Mouse (Mus musculus) midbrain, embryonic 10.5 days (tissue): Measurements from ENCODE around the gene Ctr9. TPM values are rescaled to one million over a fixed set of nuclear protein-coding genes. Genes with fewer than 3 reads are reported as not detected.

Experiments
- DNase-seq: peaks from one replicate; pipeline ENCODE4 v3.0.0-alpha.2; 2017; ENCODE audit warnings: low spot score
- H3K27ac ChIP-seq: fragments of 300-500 bp; sonication (generic); replicated peaks from 2 replicates; pipeline ENCODE4 v1.5.1; 2016; ENCODE audit warnings: mild to moderate bottlenecking
- H3K27me3 ChIP-seq: fragments of 300-500 bp; sonication (generic); 2 replicates; pipeline ENCODE4 v1.6.1; 2016; ENCODE audit warnings: low read depth, mild to moderate bottlenecking; ENCODE audit not compliant: poor library complexity, severe bottlenecking
- H3K36me3 ChIP-seq: fragments of 300-500 bp; sonication (generic); 2 replicates; pipeline ENCODE4 v1.6.1; 2016; ENCODE audit warnings: mild to moderate bottlenecking, moderate library complexity
- H3K4me1 ChIP-seq: fragments of 300-500 bp; sonication (generic); 2 replicates; pipeline ENCODE4 v1.6.1; 2016
- H3K4me3 ChIP-seq: fragments of 300-500 bp; sonication (generic); 2 replicates; pipeline ENCODE4 v1.5.1; 2016; ENCODE audit warnings: mild to moderate bottlenecking, moderate library complexity
- H3K9me3 ChIP-seq: fragments of 300-500 bp; sonication (generic); replicated peaks from 2 replicates; pipeline ENCODE4 v1.6.1; 2016; ENCODE audit warnings: mild to moderate bottlenecking
- WGBS: fragments of 180-500 bp; shearing (Covaris S2); methylation state at CpG from one replicate; pipeline ENCODE4 v1.1.7; 2016; 5-methylcytosine and 5-hydroxymethylcytosine counted together
- polyA plus RNA-seq: library from polyadenylated mRNA; unstranded; fragments of >200 nt; fragmentation: Nextera tagmentation; extraction: Ambion mirVana; gene quantifications from 2 replicates; pipeline ENCODE4 v1.2.1, GENCODE M21; 2016

Gene Ctr9
- polyA plus RNA-seq, 1 experiment from 2014 or later, result 81.6 TPM

DNA sequence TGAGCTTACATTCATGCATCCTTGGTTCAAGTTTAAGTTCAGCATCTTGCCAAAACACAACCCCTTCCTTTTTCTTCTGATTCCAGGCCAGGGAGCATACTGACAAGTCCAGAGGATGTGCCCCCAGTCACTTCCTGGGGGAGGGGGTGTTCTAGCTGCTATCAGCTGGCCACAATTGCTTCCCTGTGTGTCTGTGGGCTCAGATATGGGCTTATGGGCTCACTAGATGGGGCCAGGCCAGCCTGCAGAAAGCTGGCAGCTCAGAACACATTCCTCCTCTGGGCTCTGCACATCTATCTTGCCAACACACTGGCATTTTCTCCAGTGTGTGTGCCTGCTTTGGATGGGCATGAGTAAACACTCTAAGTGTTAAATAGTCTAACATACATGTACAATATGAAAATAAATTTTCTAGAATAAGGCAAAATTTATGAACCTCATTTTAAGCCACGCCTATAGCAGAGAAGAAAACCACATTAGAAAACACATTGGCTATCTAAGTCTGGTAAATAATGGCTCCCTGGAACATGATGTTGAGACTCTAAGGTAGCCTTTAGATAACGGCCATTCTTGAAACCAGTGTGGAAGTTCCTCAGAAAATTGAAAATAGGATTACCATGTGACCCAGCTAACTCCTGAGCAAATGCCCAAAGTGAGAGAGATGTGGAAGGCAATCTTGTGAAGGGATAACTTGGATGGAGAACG, 24.5 kb upstream of the Ctr9 start:
- Histone ChIP-seq H3K36me3 (no peaks in the 10 kb centered on the region), H3K9me3 (no peaks in the 10 kb centered on the region), H3K27ac (no peak overlapping the region), H3K4me1 (no peaks in the 10 kb centered on the region), H3K4me3 (no peak overlapping the region), H3K27me3 (no peaks in the 10 kb centered on the region)
- WGBS, result 87% methylated on average over 3 of the region's 3 CpGs
- no peak for DNase-seq

GRCm38 (mm10) chr7:111014039-111014605, 14.6 kb upstream of the Ctr9 start:
- no peaks in the 10 kb centered on the region for H3K36me3 ChIP-seq
- no peaks in the 10 kb centered on the region for H3K27me3 ChIP-seq
- H3K4me3 ChIP-seq, result no peak overlapping the region
- no peaks in the 10 kb centered on the region for H3K9me3 ChIP-seq
- WGBS, result 81% methylated on average over 7 of the region's 7 CpGs
- no peaks in the 10 kb centered on the region for H3K4me1 ChIP-seq
- no peak overlapping the region for H3K27ac ChIP-seq
- DNase-seq, result no peak

DNA sequence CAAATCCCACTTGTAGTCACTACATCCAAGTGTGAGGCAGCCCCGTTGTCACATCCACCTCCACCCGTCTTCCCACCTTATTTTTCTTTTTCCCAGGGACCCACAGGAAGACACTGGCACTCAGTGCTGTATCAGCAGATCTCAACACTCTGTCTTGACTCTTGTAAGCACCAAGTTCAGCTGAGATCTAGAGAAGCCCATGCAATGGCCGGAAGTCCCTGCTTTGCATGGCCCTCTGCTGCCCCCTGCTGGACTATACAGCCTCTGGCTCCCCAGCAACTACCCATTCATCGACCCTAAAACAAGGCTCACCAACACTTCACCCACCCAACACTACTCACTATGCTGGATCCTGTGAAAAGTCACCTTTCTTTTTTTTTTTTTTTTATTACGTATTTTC, 13.9 kb upstream of the Ctr9 start:
- Histone ChIP-seq H3K27me3 (no peaks in the 10 kb centered on the region), H3K4me1 (no peaks in the 10 kb centered on the region), H3K27ac (no peak overlapping the region), H3K36me3 (no peaks in the 10 kb centered on the region), H3K4me3 (no peak overlapping the region), H3K9me3 (no peaks in the 10 kb centered on the region)
- DNase-seq, result peak; percentile 86
- 43% methylated on average over 5 of the region's 5 CpGs for WGBS

DNA sequence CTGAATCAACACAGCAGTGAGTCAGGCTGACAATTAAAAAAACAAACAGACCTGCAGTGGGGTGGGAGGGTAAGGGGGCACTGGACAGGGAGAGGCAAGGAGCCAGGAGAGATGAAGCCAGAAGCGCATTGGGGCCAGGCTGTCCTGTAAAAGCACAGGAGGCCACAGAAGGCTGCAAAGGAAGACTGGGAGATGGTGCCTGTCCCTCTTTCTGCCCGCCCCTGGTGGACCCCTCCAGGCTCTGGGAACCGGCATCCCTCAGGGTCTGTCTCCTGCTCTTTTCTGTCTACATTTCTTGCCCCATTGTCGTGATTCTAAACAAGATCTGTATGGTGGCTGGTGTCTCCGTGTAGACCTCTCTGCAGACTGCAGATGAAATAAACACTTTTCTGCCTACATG, 13.0 kb upstream of the Ctr9 start:
- no peaks in the 10 kb centered on the region for H3K36me3 ChIP-seq
- no peaks in the 10 kb centered on the region for H3K27me3 ChIP-seq
- H3K9me3 ChIP-seq, result no peaks in the 10 kb centered on the region
- H3K4me3 ChIP-seq, result no peak overlapping the region
- no peaks in the 10 kb centered on the region for H3K4me1 ChIP-seq
- no peak overlapping the region for H3K27ac ChIP-seq
- DNase-seq, result no peak
- WGBS, result 74% methylated on average over 5 of the region's 5 CpGs

- H3K4me3 ChIP-seq, result no peak overlapping the region
- no peak overlapping the region for H3K27ac ChIP-seq
- no peaks in the 10 kb centered on the region for H3K36me3 ChIP-seq
- H3K4me1 ChIP-seq, result no peaks in the 10 kb centered on the region
- DNase-seq, result no peak
- no peaks in the 10 kb centered on the region for H3K27me3 ChIP-seq
- 86% methylated on average over 3 of the region's 3 CpGs for WGBS
- H3K9me3 ChIP-seq, result no peaks in the 10 kb centered on the region
These were observed 11.8 kb upstream of the Ctr9 start for GRCm38 (mm10) chr7:111016921-111017320.

DNA sequence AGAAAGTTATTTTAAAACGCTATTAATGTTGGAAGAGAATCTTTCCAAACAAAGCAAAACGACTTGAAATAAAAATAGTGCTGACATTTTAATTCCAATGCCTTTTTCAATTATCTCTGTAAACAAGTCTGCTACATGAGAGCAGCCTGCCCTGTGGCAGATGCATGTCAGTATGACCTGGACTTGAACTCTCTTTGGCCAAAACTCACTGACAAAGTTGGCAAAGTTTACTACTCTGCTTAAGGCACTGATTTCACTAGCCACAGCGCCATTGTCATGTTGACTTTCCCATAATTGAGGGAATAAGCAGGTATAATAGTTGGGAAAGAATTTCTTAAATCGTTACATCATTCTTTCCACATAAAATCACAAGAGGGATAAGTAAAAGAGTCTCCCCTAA, 7.9 kb upstream of the Ctr9 start:
- no peaks in the 10 kb centered on the region for H3K36me3 ChIP-seq
- no peaks in the 10 kb centered on the region for H3K9me3 ChIP-seq
- no peak for DNase-seq
- H3K4me3 ChIP-seq, result no peak overlapping the region
- WGBS, result 83% methylated on average over 4 of the region's 4 CpGs
- no peaks in the 10 kb centered on the region for H3K27me3 ChIP-seq
- H3K27ac ChIP-seq, result no peak overlapping the region
- peaks cover 16% of the 10 kb centered on the region for H3K4me1 ChIP-seq

- peaks cover 20% of the 10 kb centered on the region for H3K4me1 ChIP-seq
- H3K36me3 ChIP-seq, result no peaks in the 10 kb centered on the region
- WGBS, result 24% methylated on average over 8 of the region's 8 CpGs
- no peak overlapping the region for H3K4me3 ChIP-seq
- no peaks in the 10 kb centered on the region for H3K27me3 ChIP-seq
- no peaks in the 10 kb centered on the region for H3K9me3 ChIP-seq
- DNase-seq, result peak; percentile 33
- H3K27ac ChIP-seq, result peak overlapping the region; percentile 74
These were observed 4.6 kb upstream of the Ctr9 start for GRCm38 (mm10) chr7:111024068-111024594.

DNA sequence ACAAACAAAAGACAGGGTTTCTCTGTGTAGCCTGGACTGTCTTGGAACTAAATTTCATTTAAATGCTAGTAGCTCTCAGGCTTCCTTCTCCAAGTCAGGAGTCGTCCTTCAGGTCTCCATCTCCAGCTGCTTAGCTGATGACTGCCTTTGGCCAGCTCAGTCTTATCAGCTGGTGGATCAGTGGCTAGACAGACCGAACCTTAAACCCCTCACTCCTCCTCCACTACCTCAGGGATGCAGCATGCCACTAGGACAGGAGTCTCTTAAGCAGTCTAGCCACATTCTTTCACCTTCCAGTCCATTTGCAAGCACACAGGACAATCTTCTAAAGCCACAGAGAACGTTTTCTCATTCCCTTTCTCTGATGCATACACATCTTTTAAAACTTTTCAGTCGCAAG, 3.8 kb upstream of the Ctr9 start:
- DNase-seq, result no peak
- H3K27ac ChIP-seq, result no peak overlapping the region
- no peaks in the 10 kb centered on the region for H3K9me3 ChIP-seq
- H3K36me3 ChIP-seq, result no peaks in the 10 kb centered on the region
- 69% methylated on average over 4 of the region's 4 CpGs for WGBS
- no peak overlapping the region for H3K4me3 ChIP-seq
- H3K4me1 ChIP-seq, result peaks cover 25% of the 10 kb centered on the region
- no peaks in the 10 kb centered on the region for H3K27me3 ChIP-seq

GRCm38 (mm10) chr7:111029046-111029553, 349 bp downstream of the Ctr9 start:
- WGBS, result under 1% methylated on average over 29 of the region's 29 CpGs
- Histone ChIP-seq H3K4me3 (peak overlapping the region; percentile 91), H3K27ac (peak overlapping the region; percentile 95), H3K4me1 (peaks cover 22% of the 10 kb centered on the region), H3K36me3 (peaks cover 40% of the 10 kb centered on the region), H3K27me3 (no peaks in the 10 kb centered on the region), H3K9me3 (no peaks in the 10 kb centered on the region)
- no peak for DNase-seq

DNA sequence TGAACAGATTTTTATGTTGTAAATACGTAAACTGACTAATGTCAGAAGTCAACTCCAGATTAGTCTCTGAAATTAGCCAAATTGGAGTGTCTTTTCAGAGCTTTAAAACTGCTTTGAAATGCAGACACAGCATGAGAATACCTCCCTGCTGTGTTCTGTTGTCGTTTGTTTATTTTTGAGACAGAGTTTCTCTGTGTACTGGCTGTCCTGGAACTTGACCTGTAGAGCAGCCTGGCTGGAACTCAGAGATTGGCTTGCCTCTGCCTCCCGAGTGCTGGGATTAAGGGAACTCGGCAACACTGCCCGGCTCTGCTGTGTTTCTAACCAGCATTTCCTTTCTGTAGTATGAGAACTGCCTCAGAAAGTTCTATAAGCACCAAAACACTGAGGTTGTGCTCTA, 20.2 kb downstream of the Ctr9 start:
- H3K36me3 ChIP-seq, result peaks cover 100% of the 10 kb centered on the region
- DNase-seq, result no peak
- WGBS, result 86% methylated on average over 5 of the region's 5 CpGs

GRCm38 (mm10) chr7:111049652-111050421, 21.1 kb downstream of the Ctr9 start:
- peaks cover 100% of the 10 kb centered on the region for H3K36me3 ChIP-seq
- peak; percentile 51 for DNase-seq
- 69% methylated on average over 6 of the region's 6 CpGs for WGBS
- no peaks in the 10 kb centered on the region for H3K4me1 ChIP-seq
- no peak overlapping the region for H3K27ac ChIP-seq
- H3K27me3 ChIP-seq, result no peaks in the 10 kb centered on the region
- H3K4me3 ChIP-seq, result no peak overlapping the region
- H3K9me3 ChIP-seq, result no peaks in the 10 kb centered on the region

More for the DNA sequence above, 20.2 kb downstream of the Ctr9 start:
- Histone ChIP-seq H3K4me3 (no peak overlapping the region), H3K4me1 (no peaks in the 10 kb centered on the region), H3K27me3 (no peaks in the 10 kb centered on the region), H3K27ac (no peak overlapping the region), H3K9me3 (no peaks in the 10 kb centered on the region)

DNA sequence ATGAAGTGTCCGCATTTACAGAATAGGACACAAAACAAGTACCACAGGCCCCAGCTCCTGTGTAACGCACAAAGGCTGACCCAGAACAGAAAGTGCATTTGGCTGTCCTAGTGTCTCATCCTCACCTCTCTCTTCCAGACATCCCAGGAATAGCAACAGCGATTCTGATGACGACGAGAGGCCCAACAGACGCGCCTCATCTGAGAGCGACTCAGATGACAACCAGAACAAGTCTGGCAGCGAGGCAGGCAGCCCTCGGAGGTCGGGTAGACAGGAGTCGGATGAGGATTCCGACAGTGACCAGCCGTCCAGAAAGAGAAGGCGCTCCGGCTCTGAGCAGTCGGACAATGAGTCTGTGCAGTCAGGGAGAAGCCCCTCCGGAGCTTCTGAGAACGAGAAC, 26.5 kb downstream of the Ctr9 start:
- no peak for DNase-seq
- 94% methylated on average over 19 of the region's 19 CpGs for WGBS
- H3K27ac ChIP-seq, result no peak overlapping the region
- peaks cover 74% of the 10 kb centered on the region for H3K36me3 ChIP-seq
- no peaks in the 10 kb centered on the region for H3K9me3 ChIP-seq
- H3K27me3 ChIP-seq, result no peaks in the 10 kb centered on the region
- H3K4me1 ChIP-seq, result no peaks in the 10 kb centered on the region; the same call in 1 of the 2 replicates
- no peak overlapping the region for H3K4me3 ChIP-seq
